Mouse (Mus musculus) testis, postnatal 14 days (tissue): ENCODE measurements around the gene Tec.

Source experiments
- DNase-seq: peaks from one replicate; pipeline ENCODE4 v3.0.0; 2021; ENCODE audit warnings: low spot score

Gene Tec

DNA sequence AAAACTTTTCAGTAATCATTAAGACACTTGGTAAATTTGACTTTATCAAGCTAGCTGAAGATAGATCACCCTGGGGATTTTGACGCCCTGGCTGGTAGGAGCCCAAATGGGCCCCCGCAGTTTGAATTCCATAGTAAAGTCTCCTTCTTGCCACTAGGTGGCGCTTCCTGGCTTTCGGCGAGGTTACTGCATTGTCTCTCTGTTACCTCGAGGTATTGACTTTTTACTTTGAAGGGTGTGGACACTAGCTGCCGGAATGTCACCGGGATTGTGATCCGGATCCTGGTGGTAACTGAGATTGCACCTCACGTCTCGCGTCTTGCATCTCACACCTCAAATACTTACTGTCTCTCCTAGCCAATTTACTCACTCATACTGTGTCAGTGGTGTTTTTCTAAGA is 23.3 kb upstream of the Tec start:
- no peak for DNase-seq

DNA sequence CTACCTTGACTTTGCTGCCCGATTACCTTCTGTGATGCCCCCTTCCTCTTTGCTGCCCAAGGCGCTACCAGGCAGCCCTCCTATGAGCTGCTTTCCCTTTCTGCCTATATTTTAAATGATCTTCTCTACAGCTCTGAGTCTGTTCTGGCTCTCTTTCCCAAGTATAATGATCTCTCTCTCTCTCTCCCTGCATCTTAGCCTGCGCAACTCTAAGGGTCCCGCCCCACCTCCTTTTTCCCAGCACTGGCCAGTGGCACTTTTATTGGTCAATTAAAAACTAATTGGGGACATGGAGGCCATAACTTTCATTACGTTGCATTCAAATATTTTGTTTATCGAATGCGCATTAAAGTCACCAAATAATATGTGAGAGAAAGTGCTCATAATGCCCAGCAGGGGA is 20.0 kb upstream of the Tec start:
- no peak for DNase-seq

DNA sequence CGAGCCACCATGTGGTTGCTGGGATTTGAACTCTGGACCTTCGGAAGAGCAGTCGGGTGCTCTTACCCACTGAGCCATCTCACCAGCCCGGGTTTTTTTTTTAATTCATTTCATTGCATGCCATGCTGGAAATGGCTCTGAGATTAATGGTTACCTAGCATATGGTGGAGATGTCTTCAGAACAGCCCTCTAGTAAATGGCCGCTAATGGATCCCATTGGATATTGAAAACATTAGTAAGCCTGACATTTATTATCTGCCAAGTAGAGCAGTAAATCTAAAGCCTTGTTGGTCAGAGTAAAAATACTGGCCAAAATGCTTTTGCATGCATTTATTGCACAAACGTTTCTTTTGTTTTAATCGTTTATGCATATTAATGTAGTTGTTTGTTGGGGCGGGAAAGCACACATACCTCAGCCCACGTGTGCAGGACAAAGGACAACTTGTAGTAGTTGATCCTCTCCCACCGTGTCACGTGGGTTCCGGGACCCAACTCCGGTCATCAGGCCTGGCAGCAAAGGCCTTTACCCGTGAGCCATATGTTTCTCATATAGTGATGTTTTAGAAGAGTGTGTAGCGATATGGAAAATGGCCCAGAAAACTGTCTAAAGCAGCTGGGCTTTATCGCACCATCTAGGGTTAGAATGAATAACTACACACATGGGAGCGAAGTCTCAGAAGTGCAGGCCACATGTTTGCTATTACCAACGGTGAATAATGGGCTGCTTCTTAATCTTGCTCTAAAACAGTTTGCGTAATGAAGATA is 18.4 kb upstream of the Tec start:
- DNase-seq: no peak

DNA sequence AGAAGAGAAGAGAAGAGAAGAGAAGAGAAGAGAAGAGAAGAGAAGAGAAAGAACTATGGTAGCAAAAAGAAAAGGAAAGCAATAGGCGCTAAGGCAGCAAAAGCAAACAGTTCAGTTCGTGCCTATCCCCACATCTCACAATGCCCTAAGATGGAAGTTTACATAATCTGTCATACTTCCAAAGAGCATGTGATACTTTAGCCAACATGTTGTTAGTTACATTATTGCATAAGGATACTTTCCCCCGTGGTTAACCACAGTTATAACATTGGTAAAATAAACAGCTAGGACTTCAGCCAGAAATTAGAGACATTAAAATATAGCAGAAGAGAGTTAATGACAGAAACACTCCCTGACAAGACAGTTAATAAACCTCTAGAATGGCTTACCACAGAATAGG is 15.4 kb upstream of the Tec start:
- DNase-seq: no peak

DNA sequence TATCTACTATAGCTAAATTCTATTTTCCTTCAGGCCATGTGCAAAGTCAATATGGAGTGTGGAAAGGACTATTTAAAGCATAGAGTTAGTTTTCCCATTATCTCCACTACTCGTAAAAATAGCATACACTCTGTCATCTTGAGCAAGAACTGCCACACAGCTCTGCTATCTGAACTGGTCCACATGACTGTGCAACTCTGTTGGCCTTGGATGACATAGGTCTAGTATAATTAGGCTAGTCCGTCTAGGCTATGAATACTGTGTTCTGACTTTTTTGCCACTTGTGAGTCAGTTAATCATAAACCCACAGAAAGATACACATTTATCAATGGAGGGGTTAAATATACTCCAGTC is 14.1 kb upstream of the Tec start:
- no peak for DNase-seq

DNA sequence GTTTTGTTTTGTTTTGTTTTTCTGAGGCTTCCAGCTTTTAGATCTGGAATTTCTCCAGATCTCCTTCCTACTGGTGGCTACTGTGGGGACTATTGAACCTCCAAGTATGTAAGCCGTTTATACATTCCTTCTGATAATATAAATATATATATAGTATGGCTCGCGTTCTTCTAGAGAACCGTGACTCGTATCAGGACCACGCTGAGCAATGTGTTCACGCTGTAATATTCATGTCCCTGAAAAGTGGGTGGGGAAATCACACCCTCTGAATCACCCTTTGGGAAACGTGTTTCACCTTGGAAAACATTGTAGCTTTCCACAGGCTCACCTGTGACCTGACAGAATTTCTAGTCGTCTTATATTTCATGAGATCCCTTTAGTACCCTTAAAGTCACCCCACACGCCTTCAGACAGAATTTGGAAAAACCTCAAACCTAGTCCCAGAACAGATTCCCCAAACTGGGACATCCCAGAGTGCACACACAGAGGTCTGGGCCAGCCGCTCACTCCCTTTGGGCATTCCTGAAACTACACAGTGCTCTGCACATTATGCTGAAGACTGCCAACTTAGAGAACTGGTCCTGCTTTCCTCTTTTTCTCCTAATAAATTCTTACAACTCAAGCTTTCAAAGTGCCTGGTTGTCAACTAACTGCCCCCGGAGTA is 13.6 kb upstream of the Tec start:
- DNase-seq: no peak

DNA sequence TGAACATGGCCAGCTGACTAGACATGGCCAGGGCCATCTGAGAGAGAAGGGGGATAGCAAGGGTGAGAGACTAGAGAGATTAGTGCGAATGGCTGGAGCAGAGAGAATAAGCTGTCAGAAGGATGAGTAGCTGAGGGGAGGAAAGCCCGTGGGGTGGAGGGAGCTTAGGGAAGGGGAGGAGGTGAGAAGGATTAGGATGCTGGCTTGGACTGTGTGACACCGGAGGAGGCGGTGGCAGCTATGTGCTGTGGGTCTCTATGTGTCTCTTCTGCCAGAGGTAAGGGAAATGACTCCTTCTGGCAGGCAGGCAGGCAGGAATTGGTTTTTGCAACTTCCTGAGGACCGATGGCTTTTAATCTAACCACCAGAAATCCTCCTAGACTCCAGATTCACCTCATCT is 11.5 kb upstream of the Tec start:
- no peak for DNase-seq

DNA sequence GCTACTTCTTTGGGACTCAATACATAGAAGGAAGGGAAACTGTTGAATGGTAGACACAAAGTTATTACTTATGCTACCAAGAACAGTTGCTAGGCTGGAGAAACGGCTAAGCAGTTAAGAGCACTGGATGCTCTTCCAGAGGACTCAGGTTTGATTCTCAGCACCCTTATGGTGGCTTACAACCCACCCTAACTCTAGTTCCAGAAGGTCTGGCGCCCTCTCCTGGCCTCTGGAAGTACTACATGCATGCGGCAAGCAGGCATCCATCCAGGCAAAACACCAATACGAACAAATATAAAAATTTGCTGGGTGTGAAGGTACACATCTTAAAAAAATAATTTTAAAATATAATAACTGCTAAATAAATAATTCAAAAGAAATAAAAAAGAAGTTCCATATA is 2.8 kb upstream of the Tec start:
- peak; percentile 60 for DNase-seq

DNA sequence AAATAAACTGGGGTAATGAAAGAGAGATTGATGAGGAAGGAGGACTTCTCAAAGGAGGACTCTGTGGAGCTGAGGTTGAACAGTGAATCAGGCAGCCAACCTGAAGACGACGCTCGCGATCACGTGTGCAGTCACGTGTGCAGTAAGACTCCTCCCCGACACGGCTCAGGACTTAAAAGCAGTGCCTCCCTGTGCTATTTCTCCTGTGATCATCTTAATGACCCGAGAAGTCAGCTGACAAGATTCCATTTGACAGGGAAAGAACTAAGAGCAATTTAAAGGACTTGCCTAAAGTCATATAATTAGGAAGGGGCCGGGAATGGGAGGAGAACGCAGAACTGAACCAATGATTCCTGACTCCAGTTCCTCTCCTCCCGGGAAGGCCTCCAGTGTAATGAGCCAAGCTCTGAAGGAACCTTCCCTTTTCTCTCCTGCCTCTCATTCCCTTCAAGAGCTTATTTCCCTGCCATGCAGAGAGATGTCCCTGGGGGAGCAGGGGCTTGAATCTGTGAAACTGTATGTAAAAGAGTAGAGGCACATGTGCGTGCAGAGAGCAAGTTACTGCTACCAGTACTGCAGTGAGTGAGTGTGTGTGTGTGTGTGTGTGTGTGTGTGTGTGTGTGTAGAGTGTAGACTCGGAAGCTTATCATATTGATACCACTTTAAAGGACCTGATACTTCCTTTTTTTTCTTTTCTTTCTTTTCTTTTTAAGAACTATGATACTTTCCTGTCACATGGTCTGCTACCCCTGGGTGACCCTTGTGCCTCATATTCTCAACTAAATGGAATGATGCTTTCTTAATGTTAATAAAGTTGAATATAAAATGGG is 1.7 kb upstream of the Tec start:
- DNase-seq: no peak

DNA sequence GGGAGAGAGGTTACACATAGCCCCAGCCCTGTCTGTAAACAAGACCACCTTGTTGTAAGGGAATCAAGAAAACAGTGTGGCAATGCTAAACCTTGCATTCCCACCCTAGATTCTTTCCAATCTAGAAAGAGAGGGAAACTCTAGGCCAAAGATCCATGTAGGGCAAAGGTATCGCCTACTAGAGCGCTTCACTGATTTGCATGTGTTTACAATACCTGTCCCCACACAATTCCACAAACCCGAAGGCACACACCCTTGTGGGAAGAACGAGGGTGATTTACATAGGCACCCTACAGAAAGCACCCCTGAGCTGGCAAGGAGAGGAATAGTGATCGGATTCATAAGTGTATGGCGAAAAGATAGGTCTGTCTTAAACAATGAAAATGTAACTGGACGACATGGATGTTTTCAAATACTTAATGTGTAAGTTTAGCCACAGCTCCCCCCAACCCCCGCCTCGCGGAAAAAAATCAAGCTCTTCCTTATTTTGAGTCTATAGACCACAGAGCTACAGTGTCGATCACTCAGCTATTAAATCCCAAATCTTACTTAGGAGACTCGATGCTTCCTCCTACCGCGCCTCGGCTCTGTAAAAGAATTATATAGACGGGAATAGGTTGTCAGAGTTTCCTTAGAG is 1.1 kb downstream of the Tec start:
- DNase-seq: no peak

DNA sequence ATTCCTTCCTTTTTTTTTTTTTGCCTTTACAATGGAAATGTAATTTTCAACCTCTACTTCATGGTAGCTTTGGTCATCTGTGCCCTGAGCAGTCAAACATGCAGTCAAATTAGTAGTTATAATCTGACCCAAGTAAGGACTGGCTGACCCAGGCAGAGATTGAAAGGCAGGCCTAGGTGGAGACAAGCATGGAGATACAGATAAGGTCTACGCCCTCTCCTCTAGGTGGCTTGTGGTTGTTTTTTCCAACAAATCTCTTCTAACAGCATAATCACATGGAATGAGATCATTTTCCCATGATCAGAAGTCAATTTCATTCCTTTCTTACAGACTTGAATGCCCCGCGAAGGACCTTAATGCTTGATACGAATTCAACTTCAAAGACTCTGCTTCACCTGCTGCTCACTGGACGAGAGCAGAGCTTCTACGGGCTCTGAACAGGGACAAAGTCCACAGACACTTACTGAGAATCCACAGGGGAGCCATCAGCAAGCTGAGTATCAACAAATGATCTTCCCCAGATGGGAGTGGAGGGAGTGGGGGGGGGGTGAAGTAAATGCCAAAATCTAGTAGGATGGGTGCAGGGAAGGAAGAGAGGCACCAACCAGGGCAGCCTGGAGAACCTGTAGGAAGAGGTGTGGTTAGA is 1.9 kb downstream of the Tec start:
- no peak for DNase-seq

DNA sequence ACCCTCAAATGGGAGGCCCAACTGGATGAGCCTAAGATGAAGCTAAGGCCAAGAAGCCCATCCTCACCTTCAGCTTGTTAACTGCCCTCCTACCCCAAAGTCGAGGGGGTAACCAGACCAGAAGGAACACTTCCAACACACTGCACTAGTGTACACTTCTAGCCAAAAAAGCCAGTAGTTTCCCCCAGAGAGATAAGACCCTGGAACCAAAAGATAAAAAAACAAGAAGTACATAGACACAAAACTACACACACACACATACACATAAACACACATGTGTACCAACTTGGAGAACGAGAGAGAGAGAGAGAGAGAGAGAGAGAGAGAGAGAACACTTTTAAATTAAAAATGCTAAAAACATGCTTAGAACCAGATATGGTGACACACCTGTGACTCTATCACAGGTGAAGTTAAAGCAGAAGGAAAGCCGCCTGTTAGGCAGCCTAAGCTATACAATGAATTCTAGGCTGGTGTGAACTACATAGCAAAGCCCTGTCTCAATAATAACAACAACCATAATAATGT is 3.6 kb downstream of the Tec start:
- DNase-seq: no peak

DNA sequence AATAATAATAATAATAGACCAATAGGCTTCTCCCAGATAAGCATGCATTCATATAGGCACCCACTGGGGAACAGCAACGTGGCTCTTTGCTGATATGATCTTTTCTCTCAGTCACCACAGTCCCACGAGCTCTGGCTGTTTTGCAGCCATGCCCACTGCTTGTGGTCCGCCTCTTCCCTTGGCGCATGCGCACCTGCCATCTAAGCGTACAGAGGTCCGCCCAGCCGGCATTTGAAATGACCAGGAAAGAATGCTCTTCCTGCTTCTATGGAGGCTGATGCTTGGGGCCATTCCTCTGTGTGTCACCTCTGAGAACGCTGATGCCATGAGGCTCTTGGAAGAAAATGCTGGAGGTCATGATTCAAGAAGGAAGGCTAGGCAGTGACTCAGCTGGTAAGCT is 5.1 kb downstream of the Tec start:
- DNase-seq: peak; percentile 53

DNA sequence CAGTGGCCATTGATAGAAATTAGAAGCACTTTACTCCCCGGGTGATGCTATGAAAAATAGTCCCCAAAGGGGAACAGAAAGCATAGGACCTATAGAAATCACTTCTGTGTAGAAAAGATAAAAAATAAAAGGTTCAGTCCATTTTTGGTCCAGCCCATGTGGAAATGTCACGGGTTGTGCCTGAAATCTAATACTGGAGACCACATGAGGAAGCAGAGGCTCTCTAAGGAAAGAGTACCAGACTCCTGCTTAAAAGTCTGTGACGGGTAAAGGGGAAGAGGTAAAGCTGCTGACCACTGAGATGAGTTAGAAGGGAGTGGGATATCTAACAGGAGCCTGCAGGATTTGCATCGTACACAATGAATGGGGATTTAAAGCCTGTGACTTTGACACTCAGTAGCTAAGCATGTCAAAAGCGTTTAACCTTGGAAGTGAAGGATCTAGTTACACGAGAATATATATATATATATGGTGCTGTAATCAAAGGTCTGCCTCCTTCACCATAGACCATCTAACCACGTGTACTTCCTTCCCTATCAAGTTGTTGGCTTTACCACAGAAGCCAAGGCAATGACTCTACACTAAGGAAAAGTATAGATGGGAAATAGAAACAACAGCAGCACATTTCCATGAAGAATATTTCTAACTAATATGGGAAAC is 6.4 kb downstream of the Tec start:
- DNase-seq: no peak

DNA sequence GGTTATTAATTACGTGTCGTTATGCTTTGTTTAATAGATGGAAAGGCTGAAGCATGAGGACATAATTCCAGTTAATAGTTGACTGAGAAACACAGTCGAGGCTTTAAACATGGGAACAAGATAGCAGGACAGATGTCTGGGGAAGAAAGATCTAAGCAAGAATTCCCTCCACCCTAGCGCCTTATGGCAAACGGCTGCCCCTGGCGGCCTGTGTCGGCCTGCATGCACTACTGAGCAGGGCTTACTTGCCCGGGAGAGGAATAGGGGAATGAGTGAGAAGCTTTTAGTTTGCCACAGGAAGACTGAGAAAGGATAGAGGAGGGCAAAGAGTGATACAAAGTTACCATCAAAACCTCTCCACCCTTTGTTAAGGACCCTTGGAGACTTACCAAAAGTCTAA is 7.4 kb downstream of the Tec start:
- DNase-seq: no peak

DNA sequence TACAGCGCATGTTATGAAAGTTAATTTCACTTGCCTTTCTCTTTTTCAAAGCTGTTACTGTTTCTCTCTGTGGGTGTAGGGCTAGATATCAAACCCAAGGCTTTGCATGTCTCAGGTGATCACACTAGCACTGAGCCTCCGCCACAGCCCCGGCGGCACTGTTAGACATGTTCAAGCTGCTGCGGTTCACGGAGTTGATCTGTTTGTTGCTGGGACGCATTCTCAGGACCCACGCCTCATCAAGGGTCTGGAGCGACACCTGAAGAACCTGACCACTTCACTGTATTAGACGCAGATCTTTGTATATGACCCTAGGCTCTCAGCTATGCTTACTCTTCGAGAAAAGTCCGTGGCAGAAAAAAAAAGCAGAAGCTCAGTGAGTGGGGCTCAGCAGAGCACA is 10.0 kb downstream of the Tec start:
- no peak for DNase-seq

DNA sequence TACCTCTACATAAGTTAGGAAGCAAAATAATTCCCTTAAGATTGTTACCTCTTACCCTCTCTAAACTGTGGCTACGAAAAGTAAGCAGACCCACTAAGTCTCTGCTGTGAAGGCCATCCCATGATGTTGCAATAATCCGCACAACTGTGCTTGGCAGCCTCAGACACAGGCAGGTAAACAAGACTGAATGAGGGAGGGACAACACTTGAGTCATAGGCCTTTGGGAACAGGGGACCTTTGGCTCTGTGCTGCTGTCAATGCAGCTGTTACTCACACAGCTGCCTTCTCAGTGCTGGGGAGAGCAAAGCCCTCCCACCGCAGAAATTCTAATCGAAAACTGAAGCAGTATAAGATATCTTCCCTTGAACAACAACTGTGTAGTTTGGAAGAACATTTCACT is 10.5 kb downstream of the Tec start:
- no peak for DNase-seq

DNA sequence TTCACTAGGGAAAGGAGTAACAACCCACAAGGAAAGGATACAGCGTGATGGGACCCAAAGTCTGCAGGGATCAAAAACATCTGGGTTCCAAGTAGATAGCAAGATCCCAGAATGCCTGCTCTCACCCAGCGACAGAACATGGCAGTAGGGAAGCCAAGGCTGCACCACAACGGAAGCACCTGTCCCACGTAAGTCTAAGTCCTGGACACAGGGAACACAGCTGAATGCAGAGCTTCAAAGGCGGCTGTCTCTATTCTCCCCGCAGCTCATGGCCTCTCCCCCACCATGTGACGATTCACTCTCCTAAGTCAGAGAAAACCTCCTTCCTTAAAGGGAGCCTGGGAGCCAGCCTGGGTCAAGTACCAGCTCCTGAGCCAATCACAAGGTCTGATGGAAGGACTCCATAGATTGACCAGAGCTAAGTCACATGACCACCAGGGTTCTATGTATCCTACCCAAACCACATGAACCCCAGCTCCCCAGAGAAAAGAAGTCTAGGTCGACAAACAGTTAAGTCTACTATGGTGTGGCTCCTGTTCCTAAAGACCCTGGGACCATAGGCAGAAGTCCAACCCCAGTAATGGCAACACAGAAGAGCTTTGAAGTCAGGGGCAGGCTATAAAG is 11.9 kb downstream of the Tec start:
- no peak for DNase-seq

DNA sequence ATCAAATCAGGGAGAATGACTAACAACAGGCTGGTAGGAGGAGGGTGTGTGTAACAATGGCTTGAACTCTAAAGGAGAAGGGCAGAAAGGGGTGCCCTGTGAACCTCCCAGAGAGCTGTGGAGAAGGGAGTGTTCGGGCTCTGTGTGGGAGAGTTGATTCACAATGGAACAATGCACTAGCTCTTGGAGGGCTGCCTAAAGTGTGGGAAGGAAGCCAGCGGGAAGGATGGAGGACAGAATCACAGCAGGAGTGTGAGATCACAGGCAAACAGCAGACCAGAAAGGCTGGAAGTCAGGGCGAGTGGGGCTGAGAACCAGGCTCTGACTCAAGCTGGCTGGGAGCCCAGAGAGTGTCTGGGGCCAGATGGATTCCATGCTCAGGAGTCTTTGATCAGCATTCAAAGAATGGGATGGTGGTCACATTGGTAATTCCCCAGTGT is 12.6 kb downstream of the Tec start:
- DNase-seq: peak; percentile 81

DNA sequence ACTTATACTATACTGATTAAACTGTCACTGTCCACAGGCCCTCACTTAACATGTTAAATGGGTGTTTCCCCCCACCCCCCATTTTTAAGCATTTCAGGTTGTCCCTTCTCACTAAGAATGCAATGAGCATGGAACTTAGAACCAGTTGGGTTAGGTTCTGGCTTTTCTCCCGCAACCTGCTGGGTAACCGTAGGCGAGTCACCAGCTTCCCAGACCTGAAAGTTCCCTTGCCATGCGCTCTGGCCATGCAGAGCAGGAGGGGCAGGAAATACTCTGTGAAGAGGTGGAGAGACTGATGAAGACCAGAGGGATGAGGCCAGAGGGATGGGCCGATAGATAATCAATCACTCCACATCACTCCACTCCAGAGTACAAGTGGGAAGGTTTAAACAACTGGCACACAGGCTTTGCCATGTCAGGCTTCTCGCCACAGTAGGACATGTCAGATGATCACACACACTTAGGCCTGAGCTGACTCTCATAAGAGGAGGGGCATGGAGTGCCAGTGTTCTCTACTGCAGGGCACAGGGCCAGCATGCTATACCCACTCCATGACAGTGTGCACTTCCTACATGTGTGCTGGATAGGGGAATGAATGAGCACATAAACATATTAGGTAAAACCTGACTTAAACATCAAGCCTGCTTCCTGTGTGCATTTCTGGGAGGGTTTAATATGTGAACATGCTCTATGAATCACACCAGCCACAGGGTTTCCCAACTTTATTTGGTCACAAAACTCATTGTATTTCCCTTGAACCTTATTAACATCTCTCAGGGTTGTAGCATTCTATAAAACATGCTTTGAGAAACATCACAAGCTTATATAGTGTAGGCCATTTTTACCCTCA is 13.9 kb downstream of the Tec start:
- no peak for DNase-seq
